Mouse (Mus musculus): ENCODE results near the gene Gm42906.

DNA sequence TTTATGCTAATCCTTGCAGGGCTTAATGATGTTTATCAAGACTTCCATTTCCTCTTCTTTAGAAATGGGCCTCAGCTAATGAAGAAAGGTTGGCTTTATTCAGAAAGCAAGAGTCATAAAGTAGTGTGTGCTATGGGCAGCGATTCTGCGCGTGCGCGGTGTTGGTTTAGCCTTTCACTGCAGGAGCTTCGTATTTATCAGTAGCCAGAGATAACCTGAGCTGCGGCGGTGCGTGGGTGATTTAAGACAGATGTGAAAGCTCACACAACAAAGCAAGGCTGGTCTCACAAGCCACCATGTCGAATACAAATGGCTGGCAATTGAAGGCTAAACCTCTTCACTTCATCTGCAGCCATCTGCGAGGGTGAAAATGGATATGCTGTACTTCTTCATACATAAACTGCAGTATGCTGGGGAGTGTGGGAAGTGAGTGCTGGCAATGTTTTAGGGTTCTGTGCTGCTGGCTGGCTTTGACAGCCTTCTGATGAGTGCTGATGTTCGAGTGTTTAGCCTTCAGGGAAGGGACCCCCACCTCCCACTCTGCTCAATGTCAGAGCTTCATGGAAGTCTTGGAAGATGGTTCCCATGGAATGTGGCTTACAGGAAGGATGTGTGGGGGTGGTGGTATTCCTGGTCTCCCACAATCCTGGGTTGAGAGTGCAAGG lies 371.6 kb downstream of the Gm42906 start:
- TF ChIP-seq EP300 (IDR thresholded peaks at IDR 0.05; ENCODE audit: low read depth) (no peak), CTCF (IDR thresholded peaks at IDR 0.05; ENCODE audit: low read depth) (no peak)
